Mouse (Mus musculus): Measurements from ENCODE around the gene Retreg3.

Gene Retreg3

GRCm38 (mm10) chr11:101115564-101115963 lies 4.1 kb downstream of the Retreg3 start:
- no peak for DNase-seq (ENCODE audit: low read depth)

- DNase-seq (ENCODE audit: low read depth) = no peak
Observed at GRCm38 (mm10) chr11:101112186-101112585, 7.5 kb downstream of the Retreg3 start.

- no peak for DNase-seq (ENCODE audit: low read depth)
Observed at GRCm38 (mm10) chr11:101111178-101111577, 8.5 kb downstream of the Retreg3 start.

GRCm38 (mm10) chr11:101110708-101111107 lies 9.0 kb downstream of the Retreg3 start:
- no peak for DNase-seq (ENCODE audit: low read depth)

GRCm38 (mm10) chr11:101109351-101109750 lies 10.3 kb downstream of the Retreg3 start:
- no peak for DNase-seq (ENCODE audit: low read depth)

- DNase-seq (ENCODE audit: low read depth) = no peak
Observed at GRCm38 (mm10) chr11:101103011-101103410, 16.7 kb downstream of the Retreg3 start.

GRCm38 (mm10) chr11:101098231-101098630 lies 21.5 kb downstream of the Retreg3 start:
- DNase-seq (ENCODE audit: low read depth) = no peak

GRCm38 (mm10) chr11:101095314-101096024 lies 24.2 kb downstream of the Retreg3 start, which contains the start of gene Psmc3ip:
Gene Psmc3ip, minus strand, starts transcription at chr11:101095436.
- peak; percentile 97 for DNase-seq (ENCODE audit: low read depth)

GRCm38 (mm10) chr11:101094930-101095313 lies 24.8 kb downstream of the Retreg3 start:
- DNase-seq (ENCODE audit: low read depth) = no peak

GRCm38 (mm10) chr11:101089931-101090330 lies 29.8 kb downstream of the Retreg3 start:
- DNase-seq (ENCODE audit: low read depth) = peak; percentile 19

GRCm38 (mm10) chr11:101087682-101088055 lies 32.0 kb downstream of the Retreg3 start:
- DNase-seq (ENCODE audit: low read depth) = peak; percentile 6

- peak; percentile 95 for DNase-seq (ENCODE audit: low read depth)
Observed at GRCm38 (mm10) chr11:101086756-101087681, 32.7 kb downstream of the Retreg3 start, which contains the start of gene Mlx. Gene Mlx, plus strand, starts transcription at chr11:101087277.

- DNase-seq (ENCODE audit: low read depth) = no peak
Observed at GRCm38 (mm10) chr11:101086323-101086674, 33.4 kb downstream of the Retreg3 start.

- DNase-seq (ENCODE audit: low read depth) = no peak
Observed at GRCm38 (mm10) chr11:101085617-101086322, 33.9 kb downstream of the Retreg3 start.

- DNase-seq (ENCODE audit: low read depth) = no peak
Observed at GRCm38 (mm10) chr11:101084811-101085210, 34.9 kb downstream of the Retreg3 start.

GRCm38 (mm10) chr11:101084246-101084645 lies 35.4 kb downstream of the Retreg3 start:
- DNase-seq (ENCODE audit: low read depth) = no peak

GRCm38 (mm10) chr11:101083083-101083697 lies 36.5 kb downstream of the Retreg3 start:
- peak; percentile 61 for DNase-seq (ENCODE audit: low read depth)

GRCm38 (mm10) chr11:101082208-101083082 lies 37.2 kb downstream of the Retreg3 start, which contains the start of gene Coasy:
Gene Coasy, plus strand, starts transcription at chr11:101082565.
- DNase-seq (ENCODE audit: low read depth) = peak; percentile 93

- peak; percentile 59 for DNase-seq (ENCODE audit: low read depth)
Observed at GRCm38 (mm10) chr11:101081659-101082058, 38.0 kb downstream of the Retreg3 start.

GRCm38 (mm10) chr11:101080421-101080820 lies 39.3 kb downstream of the Retreg3 start:
- no peak for DNase-seq (ENCODE audit: low read depth)

- no peak for DNase-seq (ENCODE audit: low read depth)
Observed at GRCm38 (mm10) chr11:101079746-101080145, 39.9 kb downstream of the Retreg3 start.

Measured in NIH3T3 (cell line).